Mouse (Mus musculus): ENCODE measurements at regions not wholly inside any gene's neighbourhood (a gene's known extent, or its start where the extent isn't known, plus 50 kb on each side); places are given as distances from the start of the nearest gene placed in this dataset.

- 59% methylated on average over 5 of the region's 5 CpGs for WGBS
- H3K4me3 ChIP-seq (ENCODE audit: low read depth, low read length), result no peak overlapping the region
These were observed 137.4 kb downstream of the Kitl start for GRCm38 (mm10) chr10:100152821-100153220.

DNA sequence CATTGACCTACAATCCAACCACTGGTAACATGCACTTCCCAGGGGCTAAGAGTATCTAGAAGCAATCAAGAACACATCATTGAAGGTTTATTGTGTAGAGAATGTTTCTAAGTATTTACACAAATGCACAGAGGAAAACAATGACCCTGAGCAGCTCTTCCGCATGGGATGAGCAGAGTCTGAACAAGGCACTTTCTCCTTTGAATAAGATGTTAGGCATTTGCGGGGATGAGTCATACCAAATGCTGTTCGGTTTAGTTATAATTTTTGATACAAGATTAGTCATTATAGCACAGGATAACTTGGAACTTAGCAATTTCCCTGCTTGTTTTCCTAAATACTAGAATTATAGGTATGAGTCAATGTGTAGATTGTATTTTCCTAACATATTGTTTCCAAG lies 137.9 kb downstream of the Kitl start:
- Histone ChIP-seq H3K27me3 (ENCODE audit: control insufficient read depth, insufficient read depth, low read length) (no peaks in the 10 kb centered on the region), H3K4me2 (replicated peaks; ENCODE audit: low read depth, low read length) (no peak overlapping the region), H3K4me1 (replicated peaks; ENCODE audit: control insufficient read depth, insufficient read depth, low read length) (no peaks in the 10 kb centered on the region), H3K4me3 (ENCODE audit: low read depth, low read length) (no peak overlapping the region), H3K9me3 (ENCODE audit: control insufficient read depth, low read length) (no peaks in the 10 kb centered on the region), H3K27ac (ENCODE audit: low read depth, low read length) (no peak overlapping the region), H3K9ac (ENCODE audit: low read depth, low read length) (no peak overlapping the region), H3K36me3 (ENCODE audit: control insufficient read depth, insufficient read depth, low read length) (no peaks in the 10 kb centered on the region)
- no peak for ATAC-seq (ENCODE audit: low FRiP score)
- 88% methylated on average over 3 of the region's 3 CpGs for WGBS
- no peak for DNase-seq (ENCODE audit: low spot score)

More at GRCm38 (mm10) chr10:100152821-100153220, 137.4 kb downstream of the Kitl start:
- no peaks in the 10 kb centered on the region for H3K36me3 ChIP-seq (ENCODE audit: control insufficient read depth, insufficient read depth, low read length)
- ATAC-seq (ENCODE audit: low FRiP score) (peak; percentile 69), DNase-seq (ENCODE audit: low spot score) (peak; percentile 39)
- H3K4me2 ChIP-seq (replicated peaks; ENCODE audit: low read depth, low read length), result no peak overlapping the region
- H3K9ac ChIP-seq (ENCODE audit: low read depth, low read length), result no peak overlapping the region
- no peak overlapping the region for H3K27ac ChIP-seq (ENCODE audit: low read depth, low read length)
- H3K9me3 ChIP-seq (ENCODE audit: control insufficient read depth, low read length), result no peaks in the 10 kb centered on the region
- no peaks in the 10 kb centered on the region for H3K27me3 ChIP-seq (ENCODE audit: control insufficient read depth, insufficient read depth, low read length)
- H3K4me1 ChIP-seq (replicated peaks; ENCODE audit: control insufficient read depth, insufficient read depth, low read length), result no peaks in the 10 kb centered on the region

- no peaks in the 10 kb centered on the region for H3K36me3 ChIP-seq (ENCODE audit: control insufficient read depth, insufficient read depth, low read length)
- H3K4me2 ChIP-seq (replicated peaks; ENCODE audit: low read depth, low read length), result no peak overlapping the region
- no peak overlapping the region for H3K27ac ChIP-seq (ENCODE audit: low read depth, low read length)
- no peaks in the 10 kb centered on the region for H3K9me3 ChIP-seq (ENCODE audit: control insufficient read depth, low read length)
- WGBS, result 88% methylated on average over 2 of the region's 2 CpGs
- no peak for ATAC-seq (ENCODE audit: low FRiP score)
- H3K4me3 ChIP-seq (ENCODE audit: low read depth, low read length), result no peak overlapping the region
- no peak for DNase-seq (ENCODE audit: low spot score)
- H3K27me3 ChIP-seq (ENCODE audit: control insufficient read depth, insufficient read depth, low read length), result no peaks in the 10 kb centered on the region
- no peak overlapping the region for H3K9ac ChIP-seq (ENCODE audit: low read depth, low read length)
- no peaks in the 10 kb centered on the region for H3K4me1 ChIP-seq (replicated peaks; ENCODE audit: control insufficient read depth, insufficient read depth, low read length)
These were observed 140.1 kb downstream of the Kitl start for GRCm38 (mm10) chr10:100155566-100155965.

DNA sequence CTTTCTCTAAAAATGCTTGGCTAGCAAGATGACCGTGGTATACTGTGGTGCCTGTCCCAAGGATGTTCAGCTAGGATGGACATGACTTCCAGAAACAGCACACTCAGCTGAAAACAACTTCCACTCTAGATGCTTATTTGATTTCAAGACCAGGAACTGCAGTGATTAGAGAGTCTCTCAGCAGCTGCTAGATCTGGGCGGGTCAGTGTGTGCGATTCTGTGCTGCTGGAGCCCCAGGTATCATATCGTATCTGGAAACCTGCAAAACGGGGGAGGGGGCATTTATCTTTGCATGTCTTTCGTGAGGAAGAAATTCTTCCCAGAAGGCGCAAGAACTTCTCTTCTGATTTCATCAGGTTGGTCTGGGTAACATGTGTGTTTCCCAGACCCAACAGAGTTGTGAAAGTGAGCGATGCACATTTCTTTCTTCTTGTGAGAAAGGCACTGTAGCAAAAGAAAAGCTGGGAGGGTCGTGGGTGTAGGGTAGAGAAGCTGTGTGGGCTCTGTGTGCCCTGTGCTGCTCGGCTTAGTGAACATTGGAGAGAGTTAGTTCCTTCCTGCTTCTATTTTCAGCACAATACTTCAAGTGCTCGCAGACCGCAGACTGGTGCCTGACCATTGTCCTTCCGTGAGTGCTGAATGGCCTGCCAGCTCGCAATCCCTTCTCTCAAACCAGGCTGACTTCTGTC lies 144.6 kb downstream of the Kitl start:
- DNase-seq (ENCODE audit: low spot score) (no peak), ATAC-seq (ENCODE audit: low FRiP score) (no peak)
- Histone ChIP-seq H3K4me2 (replicated peaks; ENCODE audit: low read depth, low read length) (no peak overlapping the region), H3K27ac (ENCODE audit: low read depth, low read length) (no peak overlapping the region), H3K4me1 (replicated peaks; ENCODE audit: control insufficient read depth, insufficient read depth, low read length) (no peaks in the 10 kb centered on the region), H3K4me3 (ENCODE audit: low read depth, low read length) (no peak overlapping the region), H3K27me3 (ENCODE audit: control insufficient read depth, insufficient read depth, low read length) (no peaks in the 10 kb centered on the region), H3K9ac (ENCODE audit: low read depth, low read length) (no peak overlapping the region), H3K9me3 (ENCODE audit: control insufficient read depth, low read length) (no peaks in the 10 kb centered on the region), H3K36me3 (ENCODE audit: control insufficient read depth, insufficient read depth, low read length) (no peaks in the 10 kb centered on the region)
- WGBS, result 75% methylated on average over 14 of the region's 14 CpGs

DNA sequence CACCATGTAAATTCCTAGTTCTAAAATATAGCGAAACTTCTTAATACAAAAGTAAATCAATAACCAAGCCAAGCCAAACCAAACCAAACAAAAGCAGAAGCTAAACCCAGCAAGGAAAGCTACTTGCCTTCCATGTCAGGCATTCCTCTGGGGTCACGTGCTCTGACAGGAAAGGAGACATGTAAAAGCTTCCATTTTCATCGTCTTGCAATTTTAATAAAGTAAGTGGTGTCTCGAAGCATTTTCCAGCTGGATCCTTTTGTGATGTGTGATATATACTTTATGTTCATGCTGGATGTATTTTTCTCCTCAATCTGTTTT lies 145.1 kb downstream of the Kitl start:
- H3K4me1 ChIP-seq (replicated peaks; ENCODE audit: control insufficient read depth, insufficient read depth, low read length), result no peaks in the 10 kb centered on the region
- no peak overlapping the region for H3K4me3 ChIP-seq (ENCODE audit: low read depth, low read length)
- no peak overlapping the region for H3K9ac ChIP-seq (ENCODE audit: low read depth, low read length)
- no peak for ATAC-seq (ENCODE audit: low FRiP score)
- WGBS, result 85% methylated on average over 4 of the region's 4 CpGs
- no peak overlapping the region for H3K4me2 ChIP-seq (replicated peaks; ENCODE audit: low read depth, low read length)
- H3K27me3 ChIP-seq (ENCODE audit: control insufficient read depth, insufficient read depth, low read length), result no peaks in the 10 kb centered on the region
- H3K27ac ChIP-seq (ENCODE audit: low read depth, low read length), result no peak overlapping the region
- no peaks in the 10 kb centered on the region for H3K9me3 ChIP-seq (ENCODE audit: control insufficient read depth, low read length)
- no peaks in the 10 kb centered on the region for H3K36me3 ChIP-seq (ENCODE audit: control insufficient read depth, insufficient read depth, low read length)
- DNase-seq (ENCODE audit: low spot score), result no peak

GRCm38 (mm10) chr10:100161117-100161516 lies 145.7 kb downstream of the Kitl start:
- H3K27me3 ChIP-seq (ENCODE audit: control insufficient read depth, insufficient read depth, low read length), result no peaks in the 10 kb centered on the region
- ATAC-seq (ENCODE audit: low FRiP score), result no peak
- DNase-seq (ENCODE audit: low spot score), result no peak

DNA sequence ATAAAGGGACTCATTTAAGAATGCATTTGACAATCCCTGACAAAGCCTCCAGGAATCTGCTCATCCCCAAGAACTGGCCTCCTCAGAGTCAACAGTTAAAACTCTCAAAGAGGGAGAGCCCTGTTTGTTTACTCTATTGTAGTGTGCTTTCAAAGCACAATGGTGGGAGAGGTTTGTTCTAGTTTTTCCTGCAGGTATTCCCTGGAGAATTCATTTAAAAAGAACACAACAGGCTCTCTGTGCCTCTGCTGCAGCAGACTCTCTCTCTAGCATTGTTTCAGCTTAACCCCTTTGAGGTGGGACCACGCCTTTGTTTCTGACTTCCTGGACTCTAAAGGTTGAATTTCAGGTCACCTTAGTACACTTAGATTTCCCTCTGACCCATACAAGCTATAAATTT lies 149.1 kb downstream of the Kitl start:
- 66% methylated on average over 1 of the region's 1 CpGs for WGBS

More at GRCm38 (mm10) chr10:100161117-100161516, 145.7 kb downstream of the Kitl start:
- 79% methylated on average over 3 of the region's 3 CpGs for WGBS
- Histone ChIP-seq H3K4me3 (ENCODE audit: low read depth, low read length) (no peak overlapping the region), H3K4me1 (replicated peaks; ENCODE audit: control insufficient read depth, insufficient read depth, low read length) (no peaks in the 10 kb centered on the region), H3K36me3 (ENCODE audit: control insufficient read depth, insufficient read depth, low read length) (no peaks in the 10 kb centered on the region), H3K27ac (ENCODE audit: low read depth, low read length) (no peak overlapping the region), H3K4me2 (replicated peaks; ENCODE audit: low read depth, low read length) (no peak overlapping the region), H3K9me3 (ENCODE audit: control insufficient read depth, low read length) (no peaks in the 10 kb centered on the region), H3K9ac (ENCODE audit: low read depth, low read length) (no peak overlapping the region)

DNA sequence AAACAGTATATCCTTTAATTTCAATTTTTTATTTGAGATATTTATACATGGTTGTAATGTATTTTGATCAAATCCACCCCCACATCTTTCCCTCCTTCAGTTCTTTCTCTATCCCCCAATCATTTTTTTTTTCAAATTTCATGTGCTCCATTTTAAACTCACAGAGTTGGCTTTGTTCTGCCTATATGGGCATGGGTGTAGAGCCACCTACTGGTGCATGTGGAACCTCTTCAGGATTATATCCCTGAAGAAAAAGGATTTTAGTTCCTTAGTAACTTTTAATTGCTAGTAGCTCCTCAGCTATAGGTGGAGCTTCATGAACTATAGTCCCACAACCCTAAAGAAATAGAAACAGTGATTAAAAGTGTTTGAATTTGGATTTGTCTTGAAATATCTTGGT lies 155.4 kb downstream of the Kitl start:
- Histone ChIP-seq H3K4me2 (replicated peaks; ENCODE audit: low read depth, low read length) (no peak overlapping the region), H3K4me3 (ENCODE audit: low read depth, low read length) (no peak overlapping the region), H3K27me3 (ENCODE audit: control insufficient read depth, insufficient read depth, low read length) (no peaks in the 10 kb centered on the region), H3K4me1 (replicated peaks; ENCODE audit: control insufficient read depth, insufficient read depth, low read length) (no peaks in the 10 kb centered on the region), H3K27ac (ENCODE audit: low read depth, low read length) (no peak overlapping the region), H3K9me3 (ENCODE audit: control insufficient read depth, low read length) (no peaks in the 10 kb centered on the region), H3K9ac (ENCODE audit: low read depth, low read length) (no peak overlapping the region), H3K36me3 (ENCODE audit: control insufficient read depth, insufficient read depth, low read length) (no peaks in the 10 kb centered on the region)
- no peak for DNase-seq (ENCODE audit: low spot score)
- ATAC-seq (ENCODE audit: low FRiP score), result no peak

More for the DNA sequence above, 149.1 kb downstream of the Kitl start:
- Histone ChIP-seq H3K36me3 (ENCODE audit: control insufficient read depth, insufficient read depth, low read length) (no peaks in the 10 kb centered on the region), H3K27ac (ENCODE audit: low read depth, low read length) (no peak overlapping the region), H3K4me3 (ENCODE audit: low read depth, low read length) (no peak overlapping the region), H3K4me1 (replicated peaks; ENCODE audit: control insufficient read depth, insufficient read depth, low read length) (no peaks in the 10 kb centered on the region), H3K4me2 (replicated peaks; ENCODE audit: low read depth, low read length) (no peak overlapping the region), H3K9ac (ENCODE audit: low read depth, low read length) (no peak overlapping the region), H3K27me3 (ENCODE audit: control insufficient read depth, insufficient read depth, low read length) (no peaks in the 10 kb centered on the region), H3K9me3 (ENCODE audit: control insufficient read depth, low read length) (no peaks in the 10 kb centered on the region)
- ATAC-seq (ENCODE audit: low FRiP score) (no peak), DNase-seq (ENCODE audit: low spot score) (no peak)

- Histone ChIP-seq H3K27me3 (ENCODE audit: control insufficient read depth, insufficient read depth, low read length) (no peaks in the 10 kb centered on the region), H3K4me2 (replicated peaks; ENCODE audit: low read depth, low read length) (no peak overlapping the region), H3K36me3 (ENCODE audit: control insufficient read depth, insufficient read depth, low read length) (no peaks in the 10 kb centered on the region), H3K9ac (ENCODE audit: low read depth, low read length) (no peak overlapping the region), H3K9me3 (ENCODE audit: control insufficient read depth, low read length) (no peaks in the 10 kb centered on the region), H3K27ac (ENCODE audit: low read depth, low read length) (no peak overlapping the region), H3K4me1 (replicated peaks; ENCODE audit: control insufficient read depth, insufficient read depth, low read length) (no peaks in the 10 kb centered on the region), H3K4me3 (ENCODE audit: low read depth, low read length) (no peak overlapping the region)
- DNase-seq (ENCODE audit: low spot score), result no peak
- no peak for ATAC-seq (ENCODE audit: low FRiP score)
These were observed 137.8 kb upstream of the Gm4301 start for GRCm38 (mm10) chr10:100197673-100198072.
